Mouse (Mus musculus) ZHBTc4 (cell line): ENCODE data around the gene Iba57.
"Not testable (repeated sequence)": the region's sequence is repeated elsewhere in the genome, so short reads cannot be mapped to it uniquely, and the experiment has no call there.

Experiments
- DNase-seq: peaks from one replicate; pipeline ENCODE4 v3.0.0-alpha.2; 2011; ENCODE audit warnings: low read depth, low spot score

Iba57 gene

DNA sequence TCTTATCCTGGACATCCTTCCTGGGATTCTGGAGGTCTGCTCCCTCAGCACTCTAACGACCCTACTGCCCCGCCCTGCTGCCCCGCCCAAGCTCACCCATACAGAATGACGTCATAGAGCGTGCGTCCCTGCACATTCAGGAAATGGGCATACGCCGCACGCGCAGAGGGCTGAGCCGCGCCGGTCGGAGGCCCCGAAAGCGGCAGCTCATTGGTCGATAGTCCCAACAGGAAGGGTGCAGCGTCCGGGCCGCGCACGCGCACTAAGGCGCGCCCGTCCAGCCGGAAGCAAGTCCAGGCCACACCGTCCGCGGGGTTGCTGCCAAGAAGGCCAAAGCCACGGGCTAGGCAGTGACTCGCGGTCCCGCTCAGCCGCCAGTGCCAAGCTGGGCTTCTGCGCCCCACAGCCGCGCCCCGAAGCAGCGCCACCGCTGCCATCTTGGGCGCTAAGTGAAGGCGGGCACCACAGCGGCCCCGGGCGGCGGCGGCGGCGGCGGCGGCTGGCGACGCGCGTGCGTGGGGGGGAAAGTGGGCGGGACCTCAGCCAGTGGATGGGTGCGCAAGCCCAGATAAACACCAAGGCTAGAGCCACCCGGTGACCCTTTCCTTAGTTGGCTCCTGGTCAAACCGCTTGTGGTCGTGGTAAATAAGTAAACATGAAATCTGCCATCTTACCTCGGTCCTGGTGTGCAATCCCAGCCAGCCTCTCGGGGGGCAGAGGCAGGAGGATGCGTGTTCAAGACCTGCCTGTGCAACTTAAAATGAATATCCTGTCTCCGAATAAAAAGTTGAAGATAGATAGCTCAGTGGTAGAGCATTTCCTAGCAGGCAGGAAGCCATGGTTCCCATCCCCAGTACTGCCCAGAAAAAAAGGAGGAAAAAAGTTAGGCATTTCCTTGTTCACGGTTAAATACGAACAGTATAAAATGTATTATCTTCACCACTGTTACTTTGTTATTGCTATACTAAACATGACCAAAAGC, at the start of gene Iba57:
TSS of gene Iba57 (minus strand) at position 485 of the 982 bp plus-strand sequence.
- peak; percentile 98 for DNase-seq

DNA sequence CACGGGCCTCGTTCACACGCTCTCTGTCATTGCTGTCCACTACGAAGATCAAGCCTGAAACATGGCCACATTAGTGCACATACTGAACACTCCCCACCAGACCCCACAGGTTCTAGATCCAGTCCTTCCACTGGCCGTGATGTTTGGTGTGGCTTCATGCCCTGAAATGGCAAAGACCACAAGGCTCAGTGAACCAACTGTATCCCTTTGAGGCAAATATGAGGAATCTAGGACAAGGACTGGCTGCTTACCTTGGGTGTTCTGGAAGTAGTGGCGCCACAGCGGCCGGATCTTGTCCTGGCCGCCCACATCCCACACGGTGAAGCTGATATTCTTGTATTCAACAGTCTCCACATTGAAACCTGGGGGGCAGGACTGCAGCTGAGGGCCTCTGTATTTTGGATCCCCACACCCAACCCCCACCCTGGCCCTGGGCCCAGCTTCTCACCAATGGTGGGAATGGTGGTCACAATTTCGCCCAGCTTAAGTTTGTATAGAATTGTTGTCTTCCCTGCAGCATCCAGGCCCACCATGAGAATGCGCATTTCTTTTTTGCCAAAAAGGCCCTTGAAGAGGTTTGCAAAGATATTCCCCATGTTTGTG, 49.5 kb upstream of the Iba57 start:
- no peak for DNase-seq

DNA sequence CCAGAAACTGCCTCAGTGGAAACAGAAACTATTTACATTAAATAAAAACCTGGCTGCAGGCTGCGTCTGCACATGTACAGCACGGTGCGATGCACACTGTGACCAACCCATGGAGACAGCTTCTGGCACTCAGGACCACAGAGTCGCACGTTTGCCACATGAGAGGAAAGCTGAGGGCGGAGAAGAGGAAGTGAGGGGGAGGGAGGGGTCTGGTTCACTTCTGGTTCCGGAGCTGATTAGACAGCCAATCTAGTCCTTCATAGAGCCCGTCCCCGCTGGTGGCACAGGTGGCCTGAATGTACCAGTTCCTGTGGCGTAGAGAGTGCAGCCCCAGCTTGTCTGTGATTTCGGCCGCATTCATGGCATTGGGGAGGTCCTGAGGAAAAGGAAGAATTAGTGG, 48.8 kb upstream of the Iba57 start:
- not testable (repeated sequence) for DNase-seq

DNA sequence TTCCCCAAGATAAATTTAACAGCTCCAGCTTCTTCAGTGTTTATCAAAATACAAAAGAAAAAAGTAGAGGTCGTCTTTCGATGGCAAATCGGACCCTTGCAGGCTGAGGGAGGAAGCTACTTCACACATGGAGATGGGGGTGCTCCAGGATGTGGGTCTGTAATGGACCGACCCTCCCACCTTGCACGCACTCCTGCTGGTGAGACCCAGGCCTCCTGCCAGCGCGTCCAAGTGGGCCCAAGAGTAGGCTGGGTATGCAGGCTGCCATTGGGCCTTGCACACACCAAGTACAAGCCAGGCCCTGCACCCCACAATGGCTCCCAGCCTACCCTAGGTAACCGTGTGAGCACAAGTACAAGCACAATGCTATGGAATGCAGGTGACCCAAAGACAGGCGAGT, 48.0 kb upstream of the Iba57 start:
- DNase-seq = not testable (repeated sequence)

DNA sequence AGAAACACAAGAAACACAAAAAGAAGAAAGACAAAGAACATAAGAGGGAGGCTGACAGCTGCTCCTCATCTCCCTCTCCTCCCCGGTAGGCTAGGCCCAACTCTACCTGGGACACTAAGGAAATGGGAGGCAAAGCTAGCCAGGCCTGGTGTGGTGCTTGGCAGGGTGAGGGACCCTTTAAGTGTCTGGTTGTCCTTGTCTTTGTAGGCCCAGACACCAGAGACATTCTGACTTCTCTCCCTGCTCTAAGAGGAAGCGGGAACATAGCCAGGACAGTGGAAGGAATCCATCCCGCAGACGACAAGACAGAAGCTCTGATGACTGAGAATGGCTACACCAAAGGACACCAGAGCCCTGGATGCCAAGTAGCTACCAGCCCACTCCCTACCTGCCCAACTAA, 46.5 kb upstream of the Iba57 start:
- DNase-seq = no peak

DNA sequence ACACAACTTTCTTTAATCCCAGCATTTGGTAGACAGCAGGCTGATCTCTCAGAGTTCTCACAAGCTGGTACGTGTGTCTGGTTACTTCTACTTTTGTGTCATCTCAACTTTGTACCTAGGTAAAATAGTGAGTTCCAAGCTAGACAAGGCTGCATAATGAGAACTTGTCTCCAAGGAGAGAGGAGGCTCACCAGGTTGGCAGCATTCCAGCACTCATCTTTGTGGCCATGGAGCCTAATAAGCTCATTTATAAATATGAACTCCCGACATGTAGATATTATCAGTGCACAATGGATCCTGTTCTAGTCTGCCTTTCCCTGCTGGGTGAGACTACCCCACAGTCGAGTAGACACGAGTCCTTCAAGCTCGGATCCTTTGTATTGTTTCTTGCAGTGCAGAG, 46.0 kb upstream of the Iba57 start:
- no peak for DNase-seq

DNA sequence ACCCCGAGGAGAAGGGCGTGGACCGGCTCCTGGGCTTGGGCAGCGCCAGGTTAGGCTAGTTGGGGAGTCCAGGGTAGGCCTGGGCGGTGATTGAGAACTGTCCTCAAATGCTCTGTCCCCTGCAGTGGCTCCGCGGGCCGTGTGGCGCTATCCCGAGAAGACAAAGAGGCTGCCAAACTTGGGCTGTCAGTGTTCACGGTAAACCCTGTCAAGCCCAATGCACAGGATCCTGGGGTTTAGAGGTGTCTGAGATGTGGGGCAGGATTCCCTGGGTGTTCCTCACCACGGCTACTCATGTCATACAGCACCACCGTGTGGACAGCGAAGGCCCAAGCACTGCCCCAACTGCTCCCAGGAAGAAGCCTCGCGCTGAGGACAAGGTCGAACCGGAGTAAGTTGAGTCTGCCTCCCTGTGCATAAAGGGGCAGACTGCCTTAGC, 45.5 kb upstream of the Iba57 start:
- DNase-seq = peak; percentile 79

DNA sequence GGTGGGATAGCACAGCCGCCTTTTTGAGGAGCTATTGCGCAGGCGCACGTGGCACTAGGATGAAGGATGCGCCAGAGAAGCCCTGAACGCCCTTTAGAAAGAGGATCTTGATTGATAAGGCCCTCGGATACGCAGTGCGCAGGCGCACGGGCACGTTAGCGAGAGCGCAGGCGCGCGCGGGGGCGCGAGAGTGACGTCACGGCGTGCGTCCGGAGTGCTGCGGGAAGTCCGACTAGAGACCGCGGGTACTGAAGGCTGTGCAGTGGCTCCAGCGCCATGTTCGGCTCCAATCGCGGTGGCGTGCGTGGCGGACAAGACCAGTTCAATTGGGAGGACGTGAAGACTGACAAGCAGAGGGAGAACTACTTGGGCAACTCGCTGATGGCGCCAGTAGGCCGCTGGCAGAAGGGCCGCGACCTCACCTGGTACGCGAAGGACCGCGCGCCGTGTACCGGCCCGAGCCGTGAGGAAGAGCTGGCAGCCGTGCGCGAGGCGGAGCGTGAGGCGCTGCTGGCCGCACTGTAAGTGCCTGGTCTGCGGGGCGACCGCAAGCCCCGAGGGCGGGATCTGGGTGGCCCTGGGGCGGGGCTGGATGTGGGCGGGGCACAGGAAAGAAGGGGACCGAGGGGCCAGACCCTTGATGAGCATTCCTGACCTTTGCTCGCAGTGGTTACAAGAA, 44.8 kb upstream of the Iba57 start, which contains the start of gene 2310033P09Rik:
TSS of gene 2310033P09Rik (plus strand) at position 169 of the 679 bp plus-strand sequence.
- DNase-seq = peak; percentile 97

DNA sequence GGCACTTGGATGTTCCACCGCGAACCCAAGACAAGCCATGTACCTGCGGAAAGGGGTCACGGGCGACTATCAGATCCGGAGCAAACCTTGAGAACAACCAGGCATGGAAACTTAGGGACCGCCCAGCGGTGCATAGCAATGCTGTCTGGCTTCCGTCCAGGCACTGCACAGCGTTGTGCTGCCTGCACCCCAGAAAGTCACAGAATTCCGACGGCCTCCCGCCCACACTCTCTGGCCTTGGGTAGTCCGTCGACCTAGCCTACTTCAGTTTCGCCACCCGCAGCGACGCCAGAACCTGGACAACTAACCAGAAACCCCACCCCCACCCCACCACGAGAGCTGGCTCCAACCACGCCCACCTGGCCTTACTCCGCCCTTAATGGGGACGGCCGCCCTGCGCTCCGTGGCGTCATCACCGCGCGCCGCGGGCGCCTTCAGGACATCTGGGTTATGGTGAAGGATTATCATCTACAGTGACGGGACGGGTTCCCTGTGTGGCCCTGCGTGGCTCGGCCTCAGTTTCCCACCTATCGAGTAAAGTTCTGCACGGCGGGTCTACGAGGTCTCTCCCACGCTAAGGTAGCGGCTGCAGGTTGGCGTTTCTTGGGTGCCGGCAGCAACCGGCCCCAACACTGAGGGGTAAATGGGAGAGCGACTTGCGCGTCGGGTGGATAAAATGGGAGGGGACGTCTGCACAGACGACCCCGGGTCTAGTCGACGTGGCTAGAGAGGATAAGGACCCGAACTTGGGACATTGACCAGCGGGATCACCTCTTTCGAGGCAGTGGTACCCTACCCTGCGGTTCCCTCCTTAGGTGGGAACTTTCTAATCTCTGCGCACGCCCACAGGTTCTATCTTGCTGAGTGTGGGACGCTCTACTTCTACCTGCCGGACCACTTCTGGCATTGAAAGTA, 38.8 kb upstream of the Iba57 start, which contains the start of gene Mrpl55:
TSS of gene Mrpl55 (plus strand) at position 406 of the 915 bp plus-strand sequence.
- peak; percentile 95 for DNase-seq

DNA sequence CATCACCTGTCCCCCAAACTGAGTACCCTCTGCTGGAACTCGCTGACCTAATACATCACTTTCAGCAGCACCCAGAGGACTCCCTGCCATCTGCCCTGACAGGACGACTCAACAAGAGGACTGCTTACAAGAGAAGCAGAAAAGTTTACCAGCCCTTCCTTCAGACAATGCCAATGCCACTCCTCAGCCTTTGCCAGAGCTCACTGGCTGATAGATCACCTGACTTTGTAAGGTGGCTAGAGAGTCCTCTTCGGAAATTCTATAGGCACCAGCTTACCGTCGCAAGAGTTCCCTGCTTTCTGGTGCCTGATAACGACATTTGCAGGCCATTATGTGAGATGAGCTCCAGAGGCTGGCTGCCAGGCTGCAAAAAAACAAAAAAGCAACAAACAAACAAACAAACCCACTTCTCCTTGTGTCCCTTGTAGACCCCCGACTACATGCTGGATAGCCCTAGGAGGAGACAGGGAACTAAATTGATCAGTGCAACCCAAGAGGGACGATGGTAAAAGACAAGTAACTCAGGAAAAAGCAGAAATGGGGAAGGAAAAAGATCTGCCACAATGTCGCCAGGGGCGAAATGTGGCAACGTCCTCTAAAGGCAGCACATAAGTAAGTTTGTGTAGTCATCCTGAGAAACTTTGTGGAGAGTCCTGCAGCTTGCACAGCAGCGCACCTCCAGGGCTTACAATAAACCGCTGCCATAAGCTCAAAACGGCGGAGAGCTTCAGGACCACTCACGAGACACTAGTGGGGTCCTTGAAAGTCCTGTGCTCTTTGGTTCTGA, 37.9 kb upstream of the Iba57 start:
- no peak for DNase-seq

DNA sequence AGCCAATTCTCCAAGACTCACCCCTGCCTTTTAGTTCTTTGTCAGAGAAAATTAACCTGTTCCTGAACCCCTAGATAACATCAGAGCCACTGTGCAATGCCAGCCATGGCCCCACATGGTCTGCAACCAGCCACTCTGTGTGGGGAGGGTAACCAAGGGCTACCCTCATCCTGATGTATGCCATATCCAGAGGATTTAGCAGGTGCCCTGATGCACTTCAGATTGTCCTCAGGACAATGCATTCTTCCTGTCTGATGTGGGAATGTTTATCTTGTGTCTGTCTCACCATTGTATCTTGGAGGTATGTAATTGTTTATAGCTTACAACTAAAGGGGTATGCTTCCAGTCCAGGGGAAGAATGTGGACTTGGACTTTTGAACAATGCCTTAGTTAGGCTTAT, 32.7 kb upstream of the Iba57 start:
- no peak for DNase-seq

DNA sequence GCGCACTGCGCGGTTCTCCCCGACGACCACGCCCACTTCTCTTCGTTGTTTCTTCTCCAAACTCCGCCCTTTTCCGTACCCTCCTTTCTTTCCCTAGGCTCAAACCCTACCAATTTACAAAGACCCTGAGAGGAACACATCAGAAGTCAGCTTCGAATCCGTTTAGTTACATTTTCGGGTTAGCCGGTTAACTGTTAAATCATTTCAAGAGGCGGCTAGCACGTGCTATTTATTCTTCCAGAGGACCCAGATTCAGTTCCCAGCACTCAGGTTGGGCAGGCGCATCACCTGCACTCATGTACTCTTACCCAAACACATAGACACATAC, 28.5 kb upstream of the Iba57 start, which contains the start of gene Guk1:
TSS of gene Guk1 (minus strand) at position 154 of the 328 bp plus-strand sequence.
- DNase-seq = no peak

DNA sequence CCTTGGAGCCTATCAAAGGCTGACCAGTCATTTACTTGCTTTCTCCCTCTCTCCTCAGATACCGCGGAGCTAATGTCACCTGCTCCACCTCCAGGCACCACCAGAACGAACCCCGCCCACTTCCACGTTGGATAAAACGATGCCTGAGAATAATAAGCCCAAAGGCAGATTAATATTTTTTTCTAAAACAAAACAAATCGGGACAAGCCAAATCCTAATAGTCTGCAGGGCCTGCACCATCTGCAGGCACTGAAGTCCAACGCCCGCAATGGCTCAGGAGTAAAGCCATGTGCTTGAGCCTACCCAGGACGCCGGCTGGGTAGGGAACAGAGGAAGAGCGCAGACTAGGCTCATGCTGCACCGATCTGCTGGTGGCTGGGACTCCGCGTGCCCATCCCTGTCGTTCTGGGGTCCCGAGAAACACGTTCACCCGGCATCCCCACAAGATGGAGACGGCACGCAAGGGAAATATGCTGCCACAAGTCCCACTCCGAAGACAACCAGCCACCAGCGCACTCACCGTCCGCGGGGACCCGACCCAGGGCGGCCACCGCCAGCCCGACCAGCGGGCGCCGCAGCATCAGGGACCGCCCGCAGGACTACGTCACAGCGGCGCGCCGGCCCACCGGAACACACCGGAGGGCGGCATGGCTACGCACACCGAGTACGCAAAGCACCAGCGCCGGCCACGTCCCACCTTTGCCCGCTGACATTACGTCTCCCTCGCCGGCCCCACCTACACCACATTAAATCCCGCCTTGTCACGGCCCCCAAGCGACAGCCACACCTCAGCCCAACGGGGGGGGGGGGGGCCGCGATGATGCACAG, 27.9 kb upstream of the Iba57 start:
- DNase-seq = peak; percentile 96

DNA sequence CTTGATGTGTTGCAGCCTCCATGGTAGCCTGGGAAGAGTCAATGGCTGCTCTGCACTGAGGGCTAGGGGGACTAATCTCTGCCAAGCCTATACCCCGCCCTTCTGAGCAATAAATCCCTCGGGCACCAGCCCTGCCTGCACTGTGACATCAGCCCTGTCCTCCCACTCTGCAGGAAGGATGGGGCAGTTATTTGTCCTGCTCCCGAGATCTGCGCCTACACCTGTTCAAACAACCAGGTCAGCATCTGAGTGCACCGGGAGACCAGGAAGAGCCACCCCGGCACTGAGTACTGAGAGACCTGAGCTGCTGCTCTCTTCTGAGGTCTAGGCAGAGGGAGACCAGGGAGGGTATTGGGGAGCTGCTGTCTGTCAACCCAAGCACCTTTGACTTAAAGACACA, 24.2 kb upstream of the Iba57 start:
- DNase-seq = no peak

DNA sequence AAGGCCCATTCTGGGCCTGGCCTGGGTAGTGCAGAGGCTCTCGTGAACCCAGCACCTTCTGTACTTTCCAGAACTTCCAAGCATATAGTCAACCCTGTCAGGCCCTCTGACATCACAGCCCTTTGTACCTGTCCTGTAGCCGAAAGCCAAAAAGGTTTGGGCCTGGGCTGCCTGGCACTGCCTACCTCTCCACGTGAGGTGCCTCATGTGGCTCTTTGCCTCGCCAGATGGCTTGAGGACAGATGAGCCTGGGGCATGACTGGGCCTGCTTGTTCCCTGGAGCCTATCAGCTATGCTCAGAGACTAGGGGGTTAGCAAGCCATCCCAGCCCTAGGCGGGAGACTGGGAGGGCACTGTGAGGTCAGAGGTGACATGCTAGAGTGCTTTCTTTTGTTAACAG, 22.0 kb upstream of the Iba57 start:
- no peak for DNase-seq

DNA sequence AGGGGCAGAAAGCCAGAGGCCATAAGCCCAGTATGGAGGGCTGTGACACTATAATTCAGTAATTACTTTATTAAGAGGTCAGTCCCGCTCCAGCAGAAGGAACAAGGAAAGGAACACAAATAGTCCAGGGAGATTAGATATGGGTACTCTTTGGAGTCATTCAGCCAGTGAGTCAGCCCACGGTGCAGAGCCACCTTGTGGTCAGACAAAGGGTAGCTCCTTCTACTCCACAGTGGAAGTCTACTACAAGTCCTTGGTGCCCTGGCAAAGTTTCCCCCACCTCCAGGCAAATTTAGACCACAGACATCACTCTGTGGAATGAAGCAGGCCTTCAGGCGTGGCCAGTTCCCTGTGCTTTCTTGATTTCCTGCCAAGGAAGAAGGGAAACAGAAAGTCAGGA, 20.3 kb upstream of the Iba57 start:
- peak; percentile 59 for DNase-seq

DNA sequence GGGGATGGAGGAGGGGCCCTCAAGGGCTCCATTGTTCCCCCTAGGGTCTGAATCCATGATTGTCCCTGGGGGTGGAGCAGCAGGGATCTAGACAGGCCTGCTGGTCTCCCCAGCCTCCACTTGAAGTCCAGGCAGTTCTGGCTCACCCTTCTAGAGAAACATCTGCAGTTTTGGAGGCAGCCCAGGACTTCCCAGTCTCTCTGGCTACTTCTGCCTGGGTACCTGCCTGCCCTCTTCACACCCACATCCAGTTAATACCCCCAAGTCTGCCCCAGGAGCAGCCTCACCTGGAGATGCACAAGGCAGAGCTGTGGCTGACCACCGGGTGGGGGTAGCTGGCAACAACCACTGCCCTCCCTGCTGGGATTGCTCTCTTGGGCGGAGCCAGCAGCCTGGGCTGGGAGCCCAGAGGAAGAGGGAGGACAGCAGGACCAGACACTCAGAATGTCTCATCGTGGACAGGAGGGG, 19.4 kb upstream of the Iba57 start, which contains the start of gene Gjc2:
TSS of gene Gjc2 (minus strand) at position 350 of the 468 bp plus-strand sequence.
- no peak for DNase-seq

DNA sequence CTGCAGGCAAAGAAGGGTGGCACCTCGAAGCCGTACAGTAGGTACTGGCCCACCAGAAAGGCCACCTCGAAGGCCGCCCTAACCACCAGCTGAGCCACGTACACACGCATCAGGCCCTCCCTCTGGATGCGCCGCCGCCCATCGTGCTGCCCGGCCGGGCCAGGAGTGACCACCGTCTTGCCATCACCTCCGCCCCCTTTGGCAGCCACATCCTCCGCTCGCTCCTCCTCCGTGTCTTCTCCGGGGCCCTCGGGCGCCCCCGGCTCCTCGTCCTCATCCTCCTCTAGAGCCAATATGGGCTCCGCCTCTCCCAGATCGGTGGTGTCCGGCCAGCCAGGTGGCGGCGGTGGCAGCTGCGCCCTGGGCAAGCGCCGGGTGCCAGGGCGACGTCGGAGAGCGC, 13.4 kb upstream of the Iba57 start:
- no peak for DNase-seq

DNA sequence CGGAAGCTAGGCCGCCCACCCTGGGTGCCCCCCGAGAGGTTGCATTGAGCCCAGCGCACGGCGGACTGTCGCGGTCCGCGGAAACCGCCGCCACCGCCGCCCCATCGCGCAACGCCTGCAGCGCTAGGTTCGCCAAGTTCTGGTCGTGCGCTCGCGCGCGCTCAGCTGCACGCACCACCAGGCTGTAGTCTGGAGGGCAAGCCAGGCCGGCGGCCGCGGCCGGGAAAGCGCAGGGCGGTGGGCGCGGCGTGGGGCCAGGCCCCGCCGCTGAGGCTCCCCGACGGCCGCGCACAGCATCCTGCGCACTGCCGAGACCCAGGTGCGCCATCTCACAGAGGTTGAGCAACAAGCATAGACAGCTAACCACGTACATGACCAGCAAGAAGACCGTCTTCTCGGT, 12.9 kb upstream of the Iba57 start:
- peak; percentile 58 for DNase-seq
